Comparison of ENCODE assay signal across 15 mouse cellular contexts in genomic region chr11:75737806-75738476, GRCm38 (mm10). TPM values are rescaled to one million over a fixed set of nuclear protein-coding genes. Genes with fewer than 3 reads are reported as not detected.
DNase-seq lines count a peak whose midpoint lies in the region; ATAC-seq and TF ChIP-seq lines count a peak whose summit lies in the region.
"Had no signal": no experiment of that assay in that cellular context is flagged by ENCODE, and none has a peak within 500 bp of the region (broad histone marks: within the 10 kb centered on the region; RNA-seq: fewer than 3 reads in every experiment).

No protein-coding gene starts in this region.

- no peaks in the 10 kb centered on the region for H3K36me3 ChIP-seq in hindbrain, embryonic 15.5 days
- H3K36me3 ChIP-seq in hindbrain, postnatal 0 days (ENCODE audit: insufficient read depth, low read length): no peaks in the 10 kb centered on the region
- peaks cover 15% of the 10 kb centered on the region; the same call in 1 of the 2 replicates for H3K36me3 ChIP-seq in neural tube, embryonic 13.5 days

- WGBS in hindbrain, embryonic 15.5 days: 88% methylated on average over 2 of the region's 2 CpGs
- WGBS in hindbrain, postnatal 0 days: 82% methylated on average over 2 of the region's 2 CpGs
- WGBS in neural tube, embryonic 13.5 days: 90% methylated on average over 2 of the region's 2 CpGs

- H3K4me1 ChIP-seq in hindbrain, embryonic 15.5 days (replicated peaks): peaks cover 66% of the 10 kb centered on the region
- H3K4me1 ChIP-seq in hindbrain, postnatal 0 days (ENCODE audit: insufficient read depth, low read length): peaks cover 30% of the 10 kb centered on the region
- H3K4me1 ChIP-seq in neural tube, embryonic 13.5 days (replicated peaks): peaks cover 64% of the 10 kb centered on the region

- H3K9ac ChIP-seq in hindbrain, embryonic 15.5 days: no peak overlapping the region
- H3K9ac ChIP-seq in hindbrain, postnatal 0 days (replicated peaks; ENCODE audit: low read length): no peak overlapping the region
- H3K9ac ChIP-seq in neural tube, embryonic 13.5 days: no peak overlapping the region
- H3K9ac ChIP-seq: embryonic facial prominence, embryonic 12.5 days; hindbrain, embryonic 12.5 days; liver, embryonic 15.5 days had no signal

- no peak overlapping the region for H3K4me3 ChIP-seq in hindbrain, embryonic 15.5 days
- H3K4me3 ChIP-seq in hindbrain, postnatal 0 days (ENCODE audit: low read length): no peak overlapping the region
- no peak overlapping the region for H3K4me3 ChIP-seq in neural tube, embryonic 13.5 days
- H3K4me3 ChIP-seq: forebrain, embryonic 10.5 days; hindbrain, embryonic 12.5 days; limb, embryonic 10.5 days; liver, embryonic 15.5 days; neural tube, embryonic 12.5 days had no signal

- H3K4me2 ChIP-seq in hindbrain, embryonic 15.5 days: 0 out of 2 replicates have a peak overlapping the region, but pooled peaks have one; percentile 21
- H3K4me2 ChIP-seq in hindbrain, postnatal 0 days (ENCODE audit: low read depth, low read length): no peak overlapping the region
- H3K4me2 ChIP-seq in neural tube, embryonic 13.5 days: peak overlapping the region; percentile 21; the same call in 1 of the 2 replicates
- H3K4me2 ChIP-seq: embryonic facial prominence, embryonic 12.5 days; liver, embryonic 15.5 days had no signal

- no peaks in the 10 kb centered on the region for H3K27me3 ChIP-seq in hindbrain, embryonic 15.5 days
- no peaks in the 10 kb centered on the region for H3K27me3 ChIP-seq in hindbrain, postnatal 0 days (ENCODE audit: insufficient read depth, low read length)
- H3K27me3 ChIP-seq in neural tube, embryonic 13.5 days: no peaks in the 10 kb centered on the region
- H3K27me3 ChIP-seq: embryonic facial prominence, embryonic 12.5 days; hindbrain, embryonic 12.5 days; liver, embryonic 15.5 days; neural tube, embryonic 12.5 days had no signal

- H3K9me3 ChIP-seq in hindbrain, embryonic 15.5 days: no peaks in the 10 kb centered on the region
- H3K9me3 ChIP-seq in hindbrain, postnatal 0 days (ENCODE audit: low read length): no peaks in the 10 kb centered on the region
- H3K9me3 ChIP-seq in neural tube, embryonic 13.5 days: no peaks in the 10 kb centered on the region
- H3K9me3 ChIP-seq: embryonic facial prominence, embryonic 12.5 days; forebrain, embryonic 10.5 days; hindbrain, embryonic 12.5 days; limb, embryonic 10.5 days; liver, embryonic 15.5 days; neural tube, embryonic 12.5 days had no signal

- H3K27ac ChIP-seq in hindbrain, embryonic 15.5 days (replicated peaks): no peak overlapping the region
- H3K27ac ChIP-seq in hindbrain, postnatal 0 days: no peak overlapping the region
- H3K27ac ChIP-seq in neural tube, embryonic 13.5 days (replicated peaks): no peak overlapping the region
- H3K27ac ChIP-seq: embryonic facial prominence, embryonic 12.5 days; forebrain, embryonic 10.5 days; hindbrain, embryonic 12.5 days; limb, embryonic 10.5 days; liver, embryonic 15.5 days; neural tube, embryonic 12.5 days had no signal

- ATAC-seq in hindbrain, embryonic 15.5 days (ENCODE audit: low FRiP score, low read depth): no peak
- ATAC-seq in hindbrain, postnatal 0 days: no peak
- no peak for ATAC-seq in neural tube, embryonic 13.5 days (ENCODE audit: low read depth)
- ATAC-seq in erythroblast, adult 5-6 weeks (replicated peaks; ENCODE audit: low FRiP score, poor library complexity, severe bottlenecking): no peak

- TF ChIP-seq CTCF in hindbrain, postnatal 0 days (IDR thresholded peaks at IDR 0.05; ENCODE audit: low read depth): no peak

- no peak for DNase-seq in hindbrain, postnatal 0 days (ENCODE audit: low spot score)
- DNase-seq in neural tube, embryonic 10.5 days (ENCODE audit: extremely low spot score, low spot score): no peak
- peak; percentile 21 for DNase-seq in R1 (ENCODE audit: low read depth, low spot score)
- DNase-seq in layer of hippocampus, postnatal 10 days (ENCODE audit: low spot score in 2 of 2): no peak
- DNase-seq: lung, postnatal 36 days; thymus, postnatal 25 days had no signal

RNA-seq across cellular contexts. Expression of gene Ywhae, which starts 5.3 kb away (rescaled TPM):
- polyA plus RNA-seq in hindbrain, embryonic 15.5 days (2015; fragmentation: Nextera tagmentation; extraction: Ambion mirVana): 1,343 and 1,395 TPM in 2 replicates
- 181 and 188 TPM in 2 replicates for total RNA-seq in hindbrain, postnatal 0 days (2014; rRNA removed)
- polyA plus RNA-seq in hindbrain, postnatal 0 days (2015; fragmentation: Nextera tagmentation; extraction: Ambion mirVana): 1,457 and 1,531 TPM in 2 replicates
- polyA plus RNA-seq in neural tube, embryonic 13.5 days (2015; fragmentation: Nextera tagmentation; extraction: Ambion mirVana): 1,498 and 1,540 TPM in 2 replicates
- total RNA-seq in erythroblast, adult 5-6 weeks (2015; ENCODE audit: low replicate concordance): 119 and 129 TPM in 2 replicates
- 56.7 and 60.2 TPM in 2 replicates for total RNA-seq in erythroblast, adult 5-6 weeks (2017; ENCODE audit: low replicate concordance)
- 1,000 to 10,000 TPM; 1,501 to 1,604 TPM for total RNA-seq in layer of hippocampus, postnatal 10 days (2021)

RNA-seq across cellular contexts. Expression of gene Doc2b, which starts 57.9 kb away (rescaled TPM):
- 3.2 and 3.4 TPM in 2 replicates for polyA plus RNA-seq in hindbrain, embryonic 15.5 days (2015; fragmentation: Nextera tagmentation; extraction: Ambion mirVana)
- 12.7 and 12.8 TPM in 2 replicates for total RNA-seq in hindbrain, postnatal 0 days (2014; rRNA removed)
- polyA plus RNA-seq in hindbrain, postnatal 0 days (2015; fragmentation: Nextera tagmentation; extraction: Ambion mirVana): 4.0 and 4.3 TPM in 2 replicates
- polyA plus RNA-seq in neural tube, embryonic 13.5 days (2015; fragmentation: Nextera tagmentation; extraction: Ambion mirVana): 0.92 and 0.99 TPM in 2 replicates
- not detected in 2 replicates for total RNA-seq in erythroblast, adult 5-6 weeks (2015; ENCODE audit: low replicate concordance)
- not detected in 2 replicates for total RNA-seq in erythroblast, adult 5-6 weeks (2017; ENCODE audit: low replicate concordance)
- 10 to 100 TPM; 76.5 to 82.5 TPM for total RNA-seq in layer of hippocampus, postnatal 10 days (2021)

RNA-seq across cellular contexts. Expression of gene Crk, which starts 58.9 kb away (rescaled TPM):
- polyA plus RNA-seq in hindbrain, embryonic 15.5 days (2015; fragmentation: Nextera tagmentation; extraction: Ambion mirVana): 109 TPM in 2 replicates
- total RNA-seq in hindbrain, postnatal 0 days (2014; rRNA removed): 83.3 and 111 TPM in 2 replicates
- polyA plus RNA-seq in hindbrain, postnatal 0 days (2015; fragmentation: Nextera tagmentation; extraction: Ambion mirVana): 82.3 and 82.5 TPM in 2 replicates
- 120 and 133 TPM in 2 replicates for polyA plus RNA-seq in neural tube, embryonic 13.5 days (2015; fragmentation: Nextera tagmentation; extraction: Ambion mirVana)
- 10.2 and 16.1 TPM in 2 replicates for total RNA-seq in erythroblast, adult 5-6 weeks (2015; ENCODE audit: low replicate concordance)
- total RNA-seq in erythroblast, adult 5-6 weeks (2017; ENCODE audit: low replicate concordance): 11.8 and 26.3 TPM in 2 replicates
- total RNA-seq in layer of hippocampus, postnatal 10 days (2021): 100 to 1,000 TPM; 127 to 129 TPM

Comparison
In these comparisons a context has a peak if more than half of its experiments do, and no peak if none do; other contexts are left out.
1. RNA of gene Doc2b, which starts 57.9 kb away (total RNA-seq): 76.5 to 82.5 TPM in layer of hippocampus, postnatal 10 days and 12.7 to 12.8 TPM in hindbrain, postnatal 0 days; not detected in erythroblast, adult 5-6 weeks; every median in the first group is over 10 times any median in the second.